Mouse (Mus musculus): ENCODE measurements around the gene Kirrel.

DNA sequence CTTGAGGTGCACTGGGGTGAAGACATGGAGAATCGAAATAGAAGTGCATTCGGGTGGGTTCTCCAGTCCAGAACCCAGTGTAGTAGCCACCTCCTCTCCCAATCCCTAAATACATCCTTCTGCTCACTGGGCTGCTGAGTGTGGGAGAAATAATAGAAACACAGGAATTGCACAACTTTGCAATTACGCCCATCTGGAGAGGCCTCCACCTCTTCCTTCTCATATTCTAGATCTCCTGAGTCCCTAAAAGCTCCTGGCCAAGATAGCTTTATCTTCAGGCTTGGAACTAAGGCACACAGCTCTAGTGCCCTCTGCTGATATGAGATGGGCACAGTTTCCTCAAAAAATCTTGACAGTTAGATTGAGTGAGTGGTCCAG is 880 bp upstream of the Kirrel start:
- no peak for TF ChIP-seq POLR2A (IDR thresholded peaks at IDR 0.05; ENCODE audit: low read depth, low read length)
- TF ChIP-seq CTCF (conservative IDR thresholded peaks at IDR 0.05; ENCODE audit: insufficient read depth, insufficient read length, low read depth, low read length), result peak; percentile 26

Data from kidney, adult 2 months (tissue).